Mouse (Mus musculus): ENCODE data around the gene Klrb1. TPM values are rescaled to one million over a fixed set of nuclear protein-coding genes. Genes with fewer than 3 reads are reported as not detected.

The Klrb1 gene
- not detected in 2 replicates for polyA plus RNA-seq (2012; rRNA removed)

DNA sequence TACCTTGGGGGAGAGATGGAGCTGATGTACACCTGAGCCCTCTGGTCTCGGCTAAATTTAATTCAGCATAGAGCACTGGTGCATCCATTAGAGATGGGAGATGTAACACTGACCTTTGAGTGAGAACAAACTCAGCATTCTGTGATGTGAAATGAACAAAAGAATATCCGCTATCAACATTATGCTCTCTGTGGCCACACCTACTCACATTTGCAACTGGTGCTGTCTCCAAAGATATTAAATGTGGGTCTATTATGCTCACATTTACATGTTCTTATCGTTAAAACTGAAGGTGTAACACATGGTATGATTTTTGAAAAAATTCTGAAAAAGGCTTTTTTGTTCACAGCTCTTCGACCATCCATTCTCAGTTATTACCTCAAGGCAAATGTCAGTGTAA, at the start of gene Klrb1:
Gene Klrb1, minus strand, starts transcription at position 101 of the 400 bp plus-strand sequence.

DNA sequence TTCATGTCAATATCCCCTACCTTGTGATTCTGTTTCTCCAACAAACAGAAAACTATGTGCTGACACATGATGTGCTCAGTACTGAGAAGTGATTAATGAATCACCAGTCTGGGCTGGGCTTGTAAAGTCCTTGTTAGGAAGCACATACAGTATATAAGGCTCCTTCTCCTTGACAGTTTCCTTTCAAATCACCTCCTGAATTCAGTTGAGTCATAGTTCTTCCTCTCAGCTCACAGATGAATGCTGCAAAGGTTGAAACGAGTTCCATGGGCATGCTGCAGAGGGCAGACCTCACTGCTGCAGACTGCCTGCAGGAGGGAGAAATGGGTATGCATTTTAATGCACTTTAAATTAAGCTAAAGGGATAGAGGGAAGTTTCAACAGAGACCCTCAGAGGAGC, 60.7 kb downstream of the Klrb1 start, which contains the start of gene Clec2h:
Gene Clec2h, plus strand, starts transcription at position 180 of the 400 bp plus-strand sequence.

Other genes starting within 250 kb of the Klrb1 start
- 0.26 and 0.50 TPM in 2 replicates for gene Pzp, start 196.3 kb downstream of the Klrb1 start, polyA plus RNA-seq (2012; rRNA removed)
- 47.6 and 72.5 TPM in 2 replicates for gene A2ml1, start 141.5 kb downstream of the Klrb1 start, polyA plus RNA-seq (2012; rRNA removed)
- 0.81 and 1.1 TPM in 2 replicates for gene Klrb1a, start 99.5 kb downstream of the Klrb1 start, polyA plus RNA-seq (2012; rRNA removed)
- 0.22 TPM in 1 of 2 replicates, not detected in the other for gene Clec2h, start 60.7 kb downstream of the Klrb1 start, polyA plus RNA-seq (2012; rRNA removed)
- 0.14 and 0.32 TPM in 2 replicates for gene Klrb1c, start 66.2 kb upstream of the Klrb1 start, polyA plus RNA-seq (2012; rRNA removed)
- not detected in 2 replicates for gene Gm44511, start 103.3 kb upstream of the Klrb1 start, polyA plus RNA-seq (2012; rRNA removed)
- gene Klrb1b, start 103.3 kb upstream of the Klrb1 start, polyA plus RNA-seq (2012; rRNA removed) = 0.09 TPM in 1 of 2 replicates, not detected in the other
- 0.11 TPM in 1 of 2 replicates, not detected in the other for gene Clec2i, start 164.5 kb upstream of the Klrb1 start, polyA plus RNA-seq (2012; rRNA removed)
- 0.64 and 0.80 TPM in 2 replicates for gene BC035044, start 168.1 kb upstream of the Klrb1 start, polyA plus RNA-seq (2012; rRNA removed)
- gene Clec2g, start 211.3 kb upstream of the Klrb1 start, polyA plus RNA-seq (2012; rRNA removed) = not detected in 2 replicates